Mouse (Mus musculus) kidney, embryonic 14.5 days (tissue): Measurements from ENCODE around the gene Cdk4. TPM values are rescaled to one million over a fixed set of nuclear protein-coding genes. Genes with fewer than 3 reads are reported as not detected.

Source experiments
- ATAC-seq: fragments of 200-750 bp; cut with Nextera tagmentation; 2 replicates; pipeline ENCODE4 v1.8.0; 2017; ENCODE audit warnings: moderate number of reproducible peaks, mild to moderate bottlenecking, moderate TSS enrichment, moderate library complexity; ENCODE audit not compliant: low FRiP score, low TSS enrichment
- H3K27ac ChIP-seq: fragments of 300-500 bp; sonication (generic); 2 replicates; pipeline ENCODE4 v1.5.1; 2014; ENCODE audit warnings: low read depth, mild to moderate bottlenecking, low read length, moderate library complexity, mixed read lengths
- H3K27me3 ChIP-seq: fragments of 300-500 bp; sonication (generic); 2 replicates; pipeline ENCODE4 v1.6.1; 2014; ENCODE audit warnings: mild to moderate bottlenecking, low read length; ENCODE audit not compliant: control insufficient read depth, insufficient read depth
- H3K36me3 ChIP-seq: fragments of 300-500 bp; sonication (generic); 2 replicates; pipeline ENCODE4 v1.6.1; 2014; ENCODE audit warnings: low read length, mixed read lengths; ENCODE audit not compliant: control insufficient read depth, insufficient read depth
- H3K4me1 ChIP-seq: fragments of 300-500 bp; sonication (generic); 2 replicates; pipeline ENCODE4 v1.6.1; 2014; ENCODE audit warnings: low read length, mixed read lengths; ENCODE audit not compliant: control insufficient read depth, insufficient read depth
- H3K4me2 ChIP-seq: fragments of 300-500 bp; sonication (generic); replicated peaks from 2 replicates; pipeline ENCODE4 v1.6.1; 2014; ENCODE audit warnings: low read depth, mild to moderate bottlenecking, low read length
- H3K4me3 ChIP-seq: fragments of 300-500 bp; sonication (generic); 2 replicates; pipeline ENCODE4 v1.5.1; 2014; ENCODE audit warnings: mild to moderate bottlenecking, low read length
- H3K9ac ChIP-seq: fragments of 300-500 bp; sonication (generic); 2 replicates; pipeline ENCODE4 v1.6.1; 2014; ENCODE audit warnings: low read depth, mild to moderate bottlenecking, low read length, moderate library complexity
- H3K9me3 ChIP-seq: fragments of 300-500 bp; sonication (generic); 2 replicates; pipeline ENCODE4 v1.6.1; 2016; ENCODE audit warnings: low read length; ENCODE audit not compliant: control insufficient read depth
- WGBS: fragments of 180-500 bp; shearing (Covaris S2); extraction: QIAGEN DNeasy Blood & Tissue Kit; methylation state at CpG from one replicate; pipeline ENCODE4 v1.1.7; 2014; 5-methylcytosine and 5-hydroxymethylcytosine counted together
- polyA plus RNA-seq: library from polyadenylated mRNA; unstranded; fragments of >200 nt; fragmentation: Nextera tagmentation; extraction: Ambion mirVana; gene quantifications from 2 replicates; pipeline ENCODE4 v1.2.1, GENCODE M21; 2014

The Cdk4 gene
- polyA plus RNA-seq, 1 experiment from 2014 or later = 2,221 TPM

- peaks cover 27% of the 10 kb centered on the region; the same call in 1 of the 2 replicates for H3K36me3 ChIP-seq
- 88% methylated on average over 11 of the region's 11 CpGs for WGBS
Measured at GRCm38 (mm10) chr10:127114408-127114807, 51.1 kb downstream of the Cdk4 start.

DNA sequence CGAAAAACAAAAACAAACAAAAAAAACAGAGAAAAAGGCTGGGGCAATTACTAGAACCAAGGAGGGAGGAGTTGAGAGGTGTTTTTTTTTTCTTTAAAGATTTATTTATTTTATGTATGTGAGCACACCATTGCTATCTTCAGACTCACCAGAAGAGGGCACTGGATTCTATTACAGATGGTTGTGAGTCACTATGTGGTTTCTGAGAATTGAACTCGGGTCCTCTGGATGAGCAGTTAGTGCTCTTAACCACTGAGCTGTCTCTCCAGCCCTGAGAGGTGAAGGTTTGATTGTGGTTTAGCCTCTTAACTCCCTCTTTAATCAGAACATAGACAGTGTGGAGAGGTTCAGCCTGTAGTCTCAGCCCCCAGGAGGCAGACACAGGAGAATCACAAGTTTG lies 51.7 kb downstream of the Cdk4 start:
- no peak overlapping the region for H3K4me2 ChIP-seq
- peaks cover 27% of the 10 kb centered on the region; the same call in 1 of the 2 replicates for H3K36me3 ChIP-seq
- H3K27me3 ChIP-seq = no peaks in the 10 kb centered on the region
- no peak overlapping the region for H3K9ac ChIP-seq
- 92% methylated on average over 2 of the region's 2 CpGs for WGBS
- H3K9me3 ChIP-seq = no peaks in the 10 kb centered on the region
- H3K27ac ChIP-seq = no peak overlapping the region
- H3K4me3 ChIP-seq = no peak overlapping the region
- peaks cover 4% of the 10 kb centered on the region; the same call in 1 of the 2 replicates for H3K4me1 ChIP-seq
- no peak for ATAC-seq

More at GRCm38 (mm10) chr10:127114408-127114807, 51.1 kb downstream of the Cdk4 start:
- Histone ChIP-seq H3K4me2 (no peak overlapping the region), H3K9me3 (no peaks in the 10 kb centered on the region), H3K9ac (no peak overlapping the region), H3K4me3 (no peak overlapping the region), H3K4me1 (no peaks in the 10 kb centered on the region), H3K27me3 (no peaks in the 10 kb centered on the region), H3K27ac (no peak overlapping the region)
- ATAC-seq = no peak

Other genes with a start within 250 kb of the Cdk4 start
- gene Atp23, start 162.2 kb upstream of the Cdk4 start, polyA plus RNA-seq = 22.7 and 26.8 TPM in 2 replicates
- 81.1 and 112 TPM in 2 replicates for gene Ctdsp2, start 84.8 kb upstream of the Cdk4 start, polyA plus RNA-seq
- gene Avil, start 62.8 kb upstream of the Cdk4 start, polyA plus RNA-seq = 0.19 and 0.20 TPM in 2 replicates
- gene Tsfm, start 32.7 kb upstream of the Cdk4 start, polyA plus RNA-seq = 90.5 and 98.2 TPM in 2 replicates
- 69.5 and 78.1 TPM in 2 replicates for gene Mettl1, start 22.1 kb upstream of the Cdk4 start, polyA plus RNA-seq
- gene Eef1akmt3, start 22.0 kb upstream of the Cdk4 start, polyA plus RNA-seq = 0.39 and 0.89 TPM in 2 replicates
- gene Cyp27b1, start 15.3 kb upstream of the Cdk4 start, polyA plus RNA-seq = 0.36 and 0.41 TPM in 2 replicates
- gene March9, start 3.4 kb upstream of the Cdk4 start, polyA plus RNA-seq = 1.5 and 2.6 TPM in 2 replicates
- gene Tspan31, start 6.7 kb downstream of the Cdk4 start, polyA plus RNA-seq = 106 and 153 TPM in 2 replicates
- 0.07 and 0.61 TPM in 2 replicates for gene Agap2, start 11.8 kb downstream of the Cdk4 start, polyA plus RNA-seq
- gene Os9, start 57.6 kb downstream of the Cdk4 start, polyA plus RNA-seq = 31.4 and 47.5 TPM in 2 replicates
- 6.2 and 8.7 TPM in 2 replicates for gene B4galnt1, start 101.7 kb downstream of the Cdk4 start, polyA plus RNA-seq
- gene Slc26a10, start 117.1 kb downstream of the Cdk4 start, polyA plus RNA-seq = 2.0 and 2.3 TPM in 2 replicates
- gene Arhgef25, start 126.5 kb downstream of the Cdk4 start, polyA plus RNA-seq = 31.0 and 32.9 TPM in 2 replicates
- gene Dtx3, start 132.2 kb downstream of the Cdk4 start, polyA plus RNA-seq = 107 and 117 TPM in 2 replicates
- 19.2 and 31.0 TPM in 2 replicates for gene Pip4k2c, start 148.1 kb downstream of the Cdk4 start, polyA plus RNA-seq
- gene Kif5a, start 199.8 kb downstream of the Cdk4 start, polyA plus RNA-seq = 0.37 and 0.57 TPM in 2 replicates
- 164 and 173 TPM in 2 replicates for gene Dctn2, start 202.8 kb downstream of the Cdk4 start, polyA plus RNA-seq
- 16.2 and 22.3 TPM in 2 replicates for gene Mbd6, start 225.5 kb downstream of the Cdk4 start, polyA plus RNA-seq
- 93.9 and 146 TPM in 2 replicates for gene Mars, start 248.3 kb downstream of the Cdk4 start, polyA plus RNA-seq